Mouse (Mus musculus) lung, embryonic 14.5 days (tissue): ENCODE measurements around the gene 4933427D14Rik. TPM values are rescaled to one million over a fixed set of nuclear protein-coding genes. Genes with fewer than 3 reads are reported as not detected.

ENCODE experiments used
- ATAC-seq: fragments of 200-750 bp; cut with Nextera tagmentation; 2 replicates; pipeline ENCODE4 v1.8.0; 2017; ENCODE audit warnings: mild to moderate bottlenecking, moderate TSS enrichment, moderate library complexity; ENCODE audit not compliant: insufficient read depth
- DNase-seq: peaks from one replicate; pipeline ENCODE4 v3.0.0-alpha.2; 2015
- H3K27ac ChIP-seq: fragments of 300-500 bp; sonication (generic); 2 replicates; pipeline ENCODE4 v1.5.1; 2014; ENCODE audit warnings: low read depth, mild to moderate bottlenecking, moderate library complexity
- H3K27me3 ChIP-seq: fragments of 300-500 bp; sonication (generic); 2 replicates; pipeline ENCODE4 v1.6.1; 2014; ENCODE audit warnings: low read length, control low read depth; ENCODE audit not compliant: insufficient read depth
- H3K36me3 ChIP-seq: fragments of 300-500 bp; sonication (generic); 2 replicates; pipeline ENCODE4 v1.6.1; 2014; ENCODE audit warnings: control low read depth; ENCODE audit not compliant: insufficient read depth
- H3K4me1 ChIP-seq: fragments of 300-500 bp; sonication (generic); 2 replicates; pipeline ENCODE4 v1.6.1; 2014; ENCODE audit warnings: antibody characterized with exemption, control low read depth; ENCODE audit not compliant: insufficient read depth
- H3K4me2 ChIP-seq: fragments of 300-500 bp; sonication (generic); 2 replicates; pipeline ENCODE4 v1.6.1; 2014; ENCODE audit warnings: mild to moderate bottlenecking
- H3K4me3 ChIP-seq: fragments of 300-500 bp; sonication (generic); 2 replicates; pipeline ENCODE4 v1.5.1; 2014; ENCODE audit warnings: low read depth, low read length
- H3K9ac ChIP-seq: fragments of 300-500 bp; sonication (generic); 2 replicates; pipeline ENCODE4 v1.6.1; 2014
- H3K9me3 ChIP-seq: fragments of 300-500 bp; sonication (generic); 2 replicates; pipeline ENCODE4 v1.6.1; 2016; ENCODE audit warnings: low read depth, low read length, control low read depth
- CTCF ChIP-seq: IDR thresholded peaks from 2 replicates; pipeline ENCODE4 v1.5.1; 2016; ENCODE audit warnings: antibody characterized with exemption, low read depth
- WGBS: fragments of 180-500 bp; shearing (Covaris S2); extraction: QIAGEN DNeasy Blood & Tissue Kit; methylation state at CpG from one replicate; pipeline ENCODE4 v1.1.7; 2014; 5-methylcytosine and 5-hydroxymethylcytosine counted together
- polyA plus RNA-seq: library from polyadenylated mRNA; unstranded; fragments of >200 nt; fragmentation: Nextera tagmentation; extraction: Ambion mirVana; gene quantifications from 2 replicates; pipeline ENCODE4 v1.2.1, GENCODE M21; 2014

4933427D14Rik gene
- polyA plus RNA-seq, 1 experiment from 2014 or later = 18.3 TPM

DNA sequence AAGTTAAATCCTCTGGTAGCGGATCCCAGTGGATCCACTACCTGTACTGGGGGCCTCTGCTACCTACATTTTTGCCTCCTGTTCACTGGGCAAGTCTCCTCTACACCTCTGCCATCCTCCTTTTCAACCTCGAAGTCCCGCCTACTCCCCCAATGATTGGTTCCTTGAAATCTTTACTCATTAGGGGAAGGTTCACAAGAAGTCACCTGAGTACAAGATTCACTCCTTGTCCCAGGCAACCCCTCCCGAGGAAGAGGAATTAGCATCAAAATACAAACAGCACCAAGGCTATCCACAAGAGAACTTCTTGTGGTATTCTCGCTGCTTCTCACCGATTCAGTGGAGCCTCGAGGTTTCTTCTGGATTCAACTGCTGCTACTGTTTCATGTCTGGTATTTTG is 24.8 kb upstream of the 4933427D14Rik start:
- ATAC-seq (no peak), DNase-seq (no peak)
- Histone ChIP-seq H3K9ac (no peak overlapping the region), H3K4me1 (no peaks in the 10 kb centered on the region), H3K9me3 (no peaks in the 10 kb centered on the region), H3K27me3 (no peaks in the 10 kb centered on the region), H3K36me3 (no peaks in the 10 kb centered on the region), H3K4me2 (no peak overlapping the region), H3K4me3 (no peak overlapping the region), H3K27ac (no peak overlapping the region)
- no peak for TF ChIP-seq CTCF
- WGBS = 79% methylated on average over 7 of the region's 7 CpGs

DNA sequence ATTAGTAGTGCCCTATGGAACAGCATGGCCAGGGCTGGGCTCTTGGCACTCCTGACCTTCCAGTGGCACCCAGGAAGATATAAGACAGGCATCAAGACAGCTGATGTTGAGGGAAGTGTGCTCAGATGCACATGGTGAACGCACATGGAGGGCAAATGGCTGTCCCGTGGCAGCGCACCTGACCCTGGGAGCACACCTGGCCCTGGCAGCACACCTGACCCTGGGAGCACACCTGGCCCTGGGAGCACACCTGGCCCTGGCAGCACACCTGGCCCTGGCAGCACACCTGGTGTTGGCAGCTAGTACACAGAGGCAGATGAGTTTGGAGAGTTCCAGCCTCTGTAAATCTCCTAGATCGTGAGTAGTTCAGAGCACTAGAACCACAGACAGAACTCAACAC is 21.3 kb upstream of the 4933427D14Rik start:
- 84% methylated on average over 4 of the region's 4 CpGs for WGBS
- ATAC-seq = no peak
- no peaks in the 10 kb centered on the region for H3K27me3 ChIP-seq

DNA sequence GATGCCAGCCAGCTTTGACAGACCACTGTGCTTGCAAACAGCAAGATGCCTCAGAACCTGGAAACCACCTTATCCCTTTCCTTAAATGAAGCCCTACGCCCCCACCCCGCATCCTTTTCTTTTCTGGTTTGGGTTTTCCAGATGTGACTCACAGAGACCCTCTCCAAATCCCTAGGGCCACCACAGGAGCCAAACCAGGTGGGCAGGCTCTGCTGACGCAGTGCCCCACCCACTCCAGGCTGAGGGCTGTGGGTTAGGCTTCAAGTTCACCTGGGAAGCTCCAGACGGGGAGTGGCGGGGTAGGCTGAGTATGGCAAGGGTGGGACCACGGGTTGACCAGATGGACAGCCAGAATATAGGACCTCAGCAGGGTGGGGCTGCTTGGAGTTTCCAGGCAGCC is 19.6 kb upstream of the 4933427D14Rik start:
- no peak overlapping the region for H3K4me2 ChIP-seq
- DNase-seq = no peak
- ATAC-seq = no peak
- TF ChIP-seq CTCF = no peak
- no peak overlapping the region for H3K4me3 ChIP-seq
- no peak overlapping the region for H3K27ac ChIP-seq
- no peak overlapping the region for H3K9ac ChIP-seq
- no peaks in the 10 kb centered on the region for H3K36me3 ChIP-seq
- WGBS = 73% methylated on average over 6 of the region's 6 CpGs
- no peaks in the 10 kb centered on the region for H3K9me3 ChIP-seq
- H3K27me3 ChIP-seq = no peaks in the 10 kb centered on the region
- no peaks in the 10 kb centered on the region for H3K4me1 ChIP-seq

More for the DNA sequence above, 21.3 kb upstream of the 4933427D14Rik start:
- no peaks in the 10 kb centered on the region for H3K36me3 ChIP-seq
- TF ChIP-seq CTCF = no peak
- no peak overlapping the region for H3K4me2 ChIP-seq
- H3K9ac ChIP-seq = no peak overlapping the region
- DNase-seq = no peak
- no peaks in the 10 kb centered on the region for H3K9me3 ChIP-seq
- no peak overlapping the region for H3K27ac ChIP-seq
- H3K4me3 ChIP-seq = no peak overlapping the region
- no peaks in the 10 kb centered on the region for H3K4me1 ChIP-seq

GRCm38 (mm10) chr11:72226020-72226791 is 18.9 kb upstream of the 4933427D14Rik start:
- H3K4me1 ChIP-seq = no peaks in the 10 kb centered on the region
- no peak overlapping the region for H3K27ac ChIP-seq
- ATAC-seq = no peak
- no peak overlapping the region for H3K4me2 ChIP-seq
- WGBS = 71% methylated on average over 10 of the region's 10 CpGs
- H3K27me3 ChIP-seq = no peaks in the 10 kb centered on the region
- peak; percentile 18 for DNase-seq
- H3K36me3 ChIP-seq = no peaks in the 10 kb centered on the region
- no peak overlapping the region for H3K4me3 ChIP-seq
- no peak overlapping the region for H3K9ac ChIP-seq
- no peaks in the 10 kb centered on the region for H3K9me3 ChIP-seq
- no peak for TF ChIP-seq CTCF

DNA sequence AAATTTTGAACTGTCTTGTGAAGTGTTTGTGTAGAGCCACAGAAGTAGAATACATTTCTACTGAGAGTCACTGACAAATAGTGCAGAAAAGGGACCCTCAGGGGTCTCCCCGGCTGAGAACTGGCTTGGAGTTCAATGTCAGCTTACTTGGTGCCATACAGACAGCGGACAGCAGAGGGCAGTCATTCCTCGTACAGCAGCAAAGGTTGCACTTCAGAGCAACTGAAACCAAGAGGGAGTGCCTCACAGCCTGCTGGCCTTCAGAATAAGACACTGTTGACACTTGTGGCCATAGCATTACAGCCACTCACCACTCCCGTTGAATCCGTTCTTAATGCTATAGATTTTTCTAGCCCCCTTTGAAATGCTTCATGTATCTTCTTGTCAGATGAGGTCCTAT is 17.6 kb upstream of the 4933427D14Rik start:
- Histone ChIP-seq H3K4me2 (no peak overlapping the region), H3K4me3 (no peak overlapping the region), H3K9ac (no peak overlapping the region), H3K9me3 (no peaks in the 10 kb centered on the region), H3K36me3 (no peaks in the 10 kb centered on the region), H3K27me3 (no peaks in the 10 kb centered on the region), H3K27ac (no peak overlapping the region), H3K4me1 (no peaks in the 10 kb centered on the region)
- WGBS = 13% methylated on average over 5 of the region's 5 CpGs
- peak; percentile 93 for TF ChIP-seq CTCF
- DNase-seq = peak; percentile 90
- peak; percentile 62; the same call in 1 of the 2 replicates for ATAC-seq

DNA sequence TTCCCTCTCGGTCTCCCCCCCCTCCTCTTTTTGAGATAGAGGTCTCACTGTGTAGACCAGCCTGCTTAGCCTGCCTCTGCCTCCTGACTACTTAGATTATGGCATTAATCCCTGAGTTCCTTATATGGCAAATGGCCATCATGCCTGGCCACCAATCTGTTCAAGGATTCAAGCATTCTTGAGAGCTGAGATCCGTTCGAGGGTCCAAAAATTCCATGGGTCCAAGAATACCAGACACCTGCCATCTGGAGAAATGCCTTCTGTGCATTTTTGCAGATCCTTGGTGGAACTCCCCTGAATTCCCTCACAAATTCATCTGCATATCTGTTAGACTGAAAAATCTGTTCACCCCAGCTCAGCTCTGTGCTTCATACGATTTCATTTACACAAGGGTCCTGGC is 16.2 kb upstream of the 4933427D14Rik start:
- Histone ChIP-seq H3K4me2 (no peak overlapping the region), H3K27ac (no peak overlapping the region), H3K4me1 (no peaks in the 10 kb centered on the region), H3K4me3 (no peak overlapping the region), H3K9ac (no peak overlapping the region), H3K9me3 (no peaks in the 10 kb centered on the region), H3K36me3 (no peaks in the 10 kb centered on the region), H3K27me3 (no peaks in the 10 kb centered on the region)
- TF ChIP-seq CTCF = no peak
- no peak for DNase-seq
- 74% methylated on average over 4 of the region's 4 CpGs for WGBS
- no peak for ATAC-seq

- H3K9ac ChIP-seq = no peak overlapping the region
- H3K4me1 ChIP-seq = no peaks in the 10 kb centered on the region
- H3K9me3 ChIP-seq = no peaks in the 10 kb centered on the region
- H3K27me3 ChIP-seq = no peaks in the 10 kb centered on the region
- H3K27ac ChIP-seq = no peak overlapping the region
- whole genome bisulfite sequencing = 14% methylated on average over 6 of the region's 6 CpGs
- H3K4me3 ChIP-seq = no peak overlapping the region
- peak; percentile 90 for DNase-seq
- H3K4me2 ChIP-seq = no peak overlapping the region
- no peaks in the 10 kb centered on the region for H3K36me3 ChIP-seq
- peak; percentile 93 for TF ChIP-seq CTCF
- ATAC-seq = peak; percentile 44; the same call in 1 of the 2 replicates
Observed at GRCm38 (mm10) chr11:72221278-72221677, 14.0 kb upstream of the 4933427D14Rik start.
